Mouse (Mus musculus) olfactory bulb, adult 2 months (tissue): ENCODE data around the gene Rnf167.

Experiments
- CTCF ChIP-seq: fragments of 200-500 bp; IDR thresholded peaks from 2 replicates; pipeline ENCODE4 v1.5.1; 2012; ENCODE audit warnings: low read depth, mild to moderate bottlenecking, low read length, moderate library complexity; ENCODE audit not compliant: insufficient read depth
- POLR2A ChIP-seq: fragments of 200-500 bp; IDR thresholded peaks from 2 replicates; pipeline ENCODE4 v1.6.1; 2012; ENCODE audit warnings: mild to moderate bottlenecking, low read depth, low read length, moderate library complexity; ENCODE audit not compliant: insufficient read depth

- no peak for TF ChIP-seq CTCF
- TF ChIP-seq POLR2A, result no peak
Measured at GRCm38 (mm10) chr11:70652029-70652883, 5.2 kb downstream of the Rnf167 start.
